Mouse (Mus musculus) myocyte (in vitro differentiated cells): ENCODE results near the gene Ybx2.

Experiments used
- CEBPB ChIP-seq: IDR thresholded peaks from 2 replicates; pipeline ENCODE4 v1.6.1; 2011; ENCODE audit warnings: mild to moderate bottlenecking, moderate library complexity; ENCODE audit not compliant: poor library complexity, insufficient read depth, severe bottlenecking
- E2F4 ChIP-seq: IDR thresholded peaks from one replicate; pipeline ENCODE4 v1.6.1; 2011; ENCODE audit warnings: mild to moderate bottlenecking, control low read depth, moderate library complexity; ENCODE audit not compliant: insufficient read depth
- MAX ChIP-seq: IDR thresholded peaks from one replicate; pipeline ENCODE4 v1.6.1; 2011; ENCODE audit warnings: low read depth, mild to moderate bottlenecking, control low read depth
- MYOD1 ChIP-seq, 3 experiments: IDR thresholded peaks; one replicate each; pipeline ENCODE4 v1.6.1; 2011; ENCODE audit warnings: control low read depth in 2 of 3, low read depth in 2 of 3, mild to moderate bottlenecking in 2 of 3, moderate library complexity in 1 of 3; ENCODE audit not compliant: insufficient read length in 2 of 3, control insufficient read depth in 1 of 3
- MYOG ChIP-seq, 3 experiments: IDR thresholded peaks; one replicate each; pipeline ENCODE4 v1.6.1; 2011; ENCODE audit warnings: control low read depth in 2 of 3, low read depth in 2 of 3, mild to moderate bottlenecking in 2 of 3; ENCODE audit not compliant: insufficient read length in 2 of 3, control insufficient read depth in 1 of 3, insufficient read depth in 1 of 3
- POLR2A ChIP-seq: IDR thresholded peaks from one replicate; pipeline ENCODE4 v1.6.1; 2011; ENCODE audit warnings: low read depth, mild to moderate bottlenecking, control low read depth, moderate library complexity; ENCODE audit not compliant: insufficient read length
- POLR2AphosphoS2 ChIP-seq: IDR thresholded peaks from one replicate; pipeline ENCODE4 v1.6.1; 2011; ENCODE audit warnings: low read depth, control low read depth; ENCODE audit not compliant: insufficient read length
- REST ChIP-seq: IDR thresholded peaks from one replicate; pipeline ENCODE4 v1.6.1; 2011; ENCODE audit warnings: mild to moderate bottlenecking, control low read depth, moderate library complexity; ENCODE audit not compliant: insufficient read depth, insufficient read length
- TCF12 ChIP-seq: IDR thresholded peaks from one replicate; pipeline ENCODE4 v1.6.1; 2011; ENCODE audit warnings: mild to moderate bottlenecking, control low read depth; ENCODE audit not compliant: poor library complexity, insufficient read depth, severe bottlenecking
- TCF3 ChIP-seq: IDR thresholded peaks from one replicate; pipeline ENCODE4 v1.6.1; 2011; ENCODE audit warnings: low read depth, control low read depth; ENCODE audit not compliant: insufficient read length
- USF1 ChIP-seq: IDR thresholded peaks from one replicate; pipeline ENCODE4 v1.6.1; 2011; ENCODE audit warnings: low read depth, mild to moderate bottlenecking, control low read depth, moderate library complexity

DNA sequence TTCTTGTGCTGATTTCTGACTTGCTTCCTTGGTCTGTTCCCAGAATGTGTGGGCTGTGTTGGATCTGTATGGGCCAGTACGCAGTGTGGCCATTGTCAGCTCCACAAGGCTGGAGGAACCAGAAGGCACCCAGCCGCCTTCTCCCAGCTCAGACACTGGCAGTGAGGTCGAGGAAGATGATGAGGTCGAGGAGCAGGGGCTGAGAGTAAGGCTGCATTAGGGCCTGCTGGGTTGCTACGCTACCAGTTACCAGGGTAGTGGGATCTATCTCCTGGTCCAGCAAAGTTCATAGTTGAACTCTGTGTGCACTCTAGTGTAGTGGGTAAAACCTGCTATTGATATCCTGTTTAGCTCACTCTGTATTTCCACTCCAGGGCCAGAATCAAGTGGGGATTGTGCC, 26.4 kb upstream of the Ybx2 start:
- no peak for TF ChIP-seq CEBPB
- no peak for TF ChIP-seq TCF12
- TF ChIP-seq POLR2A, result no peak
- TF ChIP-seq E2F4, result no peak
- TF ChIP-seq USF1, result no peak
- TF ChIP-seq MYOD1 (IDR thresholded peaks at IDR 0.05; ENCODE audit: control insufficient read depth in 1 of 3, insufficient read length in 2 of 3, low read depth in 2 of 3), result no peak
- TF ChIP-seq TCF3, result no peak
- no peak for TF ChIP-seq MYOG (IDR thresholded peaks at IDR 0.05; ENCODE audit: control insufficient read depth in 1 of 3, insufficient read depth in 1 of 3, insufficient read length in 2 of 3, low read depth in 2 of 3)
- TF ChIP-seq MAX, result no peak
- no peak for TF ChIP-seq POLR2AphosphoS2
- TF ChIP-seq REST, result no peak
